Mouse (Mus musculus) ZHBTc4 (cell line): Measurements from ENCODE around the gene Golga5.

Experiments
- DNase-seq: peaks from one replicate; pipeline ENCODE4 v3.0.0-alpha.2; 2011; ENCODE audit warnings: low read depth, low spot score

Golga5 gene

GRCm38 (mm10) chr12:102468894-102469764 lies at the start of gene Golga5:
Gene Golga5 (plus strand): TSS chr12:102469135.
- DNase-seq = peak; percentile 98

- no peak for DNase-seq
Observed at GRCm38 (mm10) chr12:102419544-102419943, 49.4 kb upstream of the Golga5 start.

GRCm38 (mm10) chr12:102420168-102420890 lies 48.6 kb upstream of the Golga5 start:
- no peak for DNase-seq

GRCm38 (mm10) chr12:102422065-102422464 lies 46.9 kb upstream of the Golga5 start:
- DNase-seq = no peak

GRCm38 (mm10) chr12:102422623-102423320 lies 46.2 kb upstream of the Golga5 start:
- no peak for DNase-seq

- DNase-seq = no peak
Observed at GRCm38 (mm10) chr12:102423625-102424024, 45.3 kb upstream of the Golga5 start.

GRCm38 (mm10) chr12:102424456-102424855 lies 44.5 kb upstream of the Golga5 start:
- DNase-seq = no peak

GRCm38 (mm10) chr12:102425048-102425578 lies 43.8 kb upstream of the Golga5 start:
- no peak for DNase-seq

GRCm38 (mm10) chr12:102426285-102426684 lies 42.6 kb upstream of the Golga5 start:
- no peak for DNase-seq

- DNase-seq = no peak
Observed at GRCm38 (mm10) chr12:102429656-102430055, 39.3 kb upstream of the Golga5 start.

GRCm38 (mm10) chr12:102430228-102430627 lies 38.7 kb upstream of the Golga5 start:
- no peak for DNase-seq

GRCm38 (mm10) chr12:102432238-102432637 lies 36.7 kb upstream of the Golga5 start:
- peak; percentile 81 for DNase-seq

- no peak for DNase-seq
Observed at GRCm38 (mm10) chr12:102434107-102434506, 34.8 kb upstream of the Golga5 start.

- no peak for DNase-seq
Observed at GRCm38 (mm10) chr12:102436939-102437526, 31.9 kb upstream of the Golga5 start.

- DNase-seq = no peak
Observed at GRCm38 (mm10) chr12:102437952-102438351, 31.0 kb upstream of the Golga5 start.

- peak; percentile 23 for DNase-seq
Observed at GRCm38 (mm10) chr12:102438983-102439631, 29.8 kb upstream of the Golga5 start.

GRCm38 (mm10) chr12:102439632-102440023 lies 29.3 kb upstream of the Golga5 start, which contains the start of gene Lgmn:
Gene Lgmn (minus strand): TSS chr12:102439813.
- peak; percentile 99 for DNase-seq

GRCm38 (mm10) chr12:102440551-102440950 lies 28.4 kb upstream of the Golga5 start:
- no peak for DNase-seq

- no peak for DNase-seq
Observed at GRCm38 (mm10) chr12:102441141-102441540, 27.8 kb upstream of the Golga5 start.

GRCm38 (mm10) chr12:102442639-102443038 lies 26.3 kb upstream of the Golga5 start:
- no peak for DNase-seq

- DNase-seq = no peak
Observed at GRCm38 (mm10) chr12:102443676-102444075, 25.3 kb upstream of the Golga5 start.
